Mouse (Mus musculus) right cerebral cortex, adult 2 months (tissue): ENCODE results near the gene Aip.

Source experiments
- DNase-seq, 2 experiments: peaks; one replicate each; pipeline ENCODE4 v3.0.0; 2021 to 2022; ENCODE audit warnings: low spot score in 2 of 2

Gene Aip

DNA sequence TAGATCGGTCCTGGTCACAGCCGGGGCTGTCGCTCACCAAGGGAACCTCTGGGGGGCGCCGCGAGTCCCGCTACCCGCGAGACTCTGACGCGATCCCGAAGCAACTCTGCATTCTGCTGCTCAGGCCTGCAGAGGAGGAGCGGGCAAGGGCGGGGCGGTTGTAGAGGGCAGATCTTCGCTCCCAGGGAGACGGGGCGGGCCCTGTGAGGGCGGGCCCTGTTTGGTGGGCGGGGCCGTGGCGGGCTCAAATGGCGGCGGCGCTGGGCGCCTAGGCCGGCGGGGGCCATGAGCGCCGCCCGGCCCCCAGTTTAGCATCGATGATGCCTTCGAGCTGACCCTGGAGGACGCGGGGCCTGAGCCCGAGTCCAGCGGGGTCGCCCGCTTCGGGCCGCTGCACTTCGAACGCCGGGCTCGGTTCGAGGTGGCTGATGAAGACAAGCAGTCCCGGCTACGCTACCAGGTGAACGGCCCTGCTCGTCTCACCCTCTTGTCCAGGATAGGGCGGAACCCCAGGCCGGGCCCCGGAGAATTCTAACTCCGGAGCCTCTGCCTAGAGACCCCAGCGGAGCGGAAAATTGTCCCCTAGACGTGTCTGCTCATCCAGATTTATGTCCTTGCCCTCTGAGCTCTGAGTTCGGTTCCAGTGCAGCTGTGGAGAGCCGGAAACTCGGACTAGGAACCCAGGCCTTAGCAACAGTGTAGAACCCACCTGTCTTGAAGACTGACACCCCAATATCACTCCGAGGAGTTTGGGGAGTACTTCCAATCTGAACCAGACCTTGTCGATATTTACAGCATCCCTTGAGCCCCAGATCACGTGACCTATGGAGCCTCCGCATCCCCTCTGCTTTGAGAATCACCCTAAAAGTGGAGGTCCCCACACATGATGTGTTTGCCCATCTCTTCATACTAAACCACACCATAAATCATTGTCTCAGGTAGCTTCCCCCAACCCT is at the start of gene Aip:
Gene Aip, minus strand, starts transcription at position 118 of the 956 bp plus-strand sequence.
- DNase-seq: peak; percentile 97

GRCm38 (mm10) chr19:4172925-4173324 is 47.3 kb upstream of the Aip start:
- DNase-seq: no peak

- no peak for DNase-seq
These were observed 46.0 kb upstream of the Aip start for GRCm38 (mm10) chr19:4171393-4172290.

GRCm38 (mm10) chr19:4170723-4171392 is 45.2 kb upstream of the Aip start:
- no peak for DNase-seq

GRCm38 (mm10) chr19:4169810-4170209 is 44.2 kb upstream of the Aip start:
- peak in 1 of 2 experiments; percentile 58 for DNase-seq

DNA sequence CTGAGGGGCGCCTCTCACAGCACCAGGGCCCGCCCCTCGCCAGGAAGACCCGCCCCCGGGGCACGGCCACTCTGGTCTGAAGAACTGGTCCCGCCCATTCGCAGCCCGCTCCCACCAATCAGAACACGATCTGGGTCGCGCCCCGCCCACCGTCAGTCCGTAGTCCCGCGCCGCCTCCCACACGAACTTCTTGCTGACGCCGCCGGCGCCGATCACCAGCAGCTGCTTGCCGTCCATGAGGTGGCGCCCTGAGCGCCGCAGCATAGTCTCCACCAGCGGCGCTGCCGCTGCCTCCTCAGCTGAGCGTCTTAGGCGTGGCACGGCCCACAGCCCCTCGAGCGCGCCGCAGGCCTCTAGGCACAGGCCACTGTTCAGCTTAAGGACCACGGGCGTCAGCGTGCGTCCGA is 43.7 kb upstream of the Aip start:
- peak; percentile 99 to 100 for DNase-seq

GRCm38 (mm10) chr19:4166678-4167476 is 41.2 kb upstream of the Aip start:
- no peak for DNase-seq

DNA sequence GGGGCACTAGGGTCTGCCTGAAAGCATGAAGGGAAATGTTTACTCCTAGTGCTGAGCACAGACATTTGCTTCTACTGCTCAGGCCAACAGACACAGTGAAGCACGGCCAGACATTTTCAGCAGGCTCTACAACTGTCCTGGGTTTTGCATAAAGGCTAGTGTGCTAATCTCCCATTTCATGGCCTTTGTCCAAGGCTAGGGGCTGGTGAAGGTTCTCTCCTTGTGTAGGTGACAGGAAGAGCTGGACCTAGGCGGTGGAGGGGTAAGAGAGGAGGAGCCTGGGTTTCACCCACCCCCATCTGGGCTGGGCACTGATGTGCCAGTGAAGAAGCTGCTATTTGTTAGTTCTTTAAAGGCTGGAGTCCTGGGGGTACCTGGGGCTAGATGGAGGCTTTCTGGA is 39.1 kb upstream of the Aip start:
- no peak for DNase-seq

DNA sequence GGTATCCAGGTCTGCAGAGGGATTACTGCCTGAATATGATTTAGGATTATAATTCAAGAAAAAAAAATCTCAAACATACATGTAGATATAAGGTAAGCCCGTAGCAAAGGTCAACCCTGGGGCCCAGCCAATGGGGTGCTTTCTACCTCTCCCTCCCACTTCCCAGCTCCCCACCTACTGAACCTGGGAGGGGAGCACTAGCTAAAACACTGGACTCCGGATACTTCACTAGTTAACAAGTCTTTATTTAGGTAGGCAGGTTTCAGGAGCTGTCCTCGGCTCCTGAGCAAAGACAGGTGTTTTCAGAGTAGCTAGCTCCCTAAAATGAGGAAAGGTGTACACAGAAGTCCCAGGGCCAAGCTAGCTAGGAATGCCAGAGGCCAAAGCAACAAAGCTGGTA is 38.4 kb upstream of the Aip start:
- no peak for DNase-seq

DNA sequence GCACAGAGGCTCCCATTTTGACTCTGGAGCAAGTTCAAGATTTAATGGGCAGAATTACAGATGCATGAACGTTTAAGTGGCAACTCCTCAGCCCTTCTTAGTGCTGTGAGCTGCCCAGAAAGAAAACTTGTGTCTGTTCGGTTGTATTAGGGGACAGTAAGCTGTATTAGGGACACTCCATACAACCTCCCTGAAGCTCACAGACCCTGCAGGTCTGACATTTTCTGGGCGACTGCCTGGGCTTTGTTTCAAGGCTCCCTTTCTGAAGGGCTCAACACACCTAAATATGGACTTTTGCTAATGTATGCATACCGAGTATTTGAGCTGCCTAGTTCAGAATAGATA is 37.9 kb upstream of the Aip start:
- DNase-seq: no peak

GRCm38 (mm10) chr19:4162646-4163542 is 37.2 kb upstream of the Aip start, which contains the start of gene Rps6kb2:
Rps6kb2 (minus strand) TSS chr19:4163354.
- peak; percentile 99 for DNase-seq

DNA sequence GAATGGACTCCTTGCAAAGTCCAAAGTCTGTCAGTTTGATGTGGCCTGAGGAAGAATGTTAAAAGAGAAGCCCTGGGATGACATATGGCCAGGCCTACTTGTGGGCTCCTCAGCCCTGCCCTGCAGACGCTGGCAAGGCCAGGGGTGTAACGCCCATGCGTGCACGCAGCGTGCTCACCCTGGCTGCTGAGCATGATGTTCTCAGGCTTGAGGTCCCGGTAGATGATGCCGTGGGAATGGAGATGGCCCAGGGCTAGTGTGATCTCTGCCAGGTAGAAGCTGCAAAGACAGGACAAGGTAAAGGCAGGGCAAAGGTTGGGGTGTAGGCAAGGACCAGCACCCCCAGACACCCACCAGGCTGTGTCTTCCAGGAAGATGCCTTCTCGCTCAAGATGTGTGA is 33.4 kb upstream of the Aip start:
- DNase-seq: no peak

GRCm38 (mm10) chr19:4156771-4157170 is 31.1 kb upstream of the Aip start:
- DNase-seq: no peak

DNA sequence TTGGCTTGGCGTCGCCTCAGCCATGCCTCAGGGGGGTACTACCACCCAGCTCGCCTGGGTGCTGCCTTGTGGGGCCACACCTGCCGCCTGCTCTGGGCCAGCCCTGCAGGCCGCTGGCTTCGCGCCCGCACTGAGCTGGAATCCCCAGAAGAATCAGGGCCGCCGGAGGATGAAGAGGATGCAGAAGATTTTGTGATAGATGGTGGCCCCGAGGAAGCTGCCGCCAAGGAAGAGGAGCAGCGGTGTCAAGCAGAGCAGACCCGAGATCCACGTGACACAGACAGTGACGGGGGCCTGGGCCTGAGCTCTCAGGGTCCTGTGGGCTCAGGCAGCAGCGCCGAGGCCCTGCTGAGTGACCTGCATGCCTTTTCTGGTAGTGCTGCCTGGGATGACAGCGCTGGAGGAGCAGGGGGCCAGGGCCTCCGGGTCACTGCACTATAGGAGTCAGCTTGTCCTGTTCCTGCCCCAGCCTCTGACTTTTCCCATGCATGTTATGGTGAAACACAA is 30.5 kb upstream of the Aip start:
- DNase-seq: no peak

DNA sequence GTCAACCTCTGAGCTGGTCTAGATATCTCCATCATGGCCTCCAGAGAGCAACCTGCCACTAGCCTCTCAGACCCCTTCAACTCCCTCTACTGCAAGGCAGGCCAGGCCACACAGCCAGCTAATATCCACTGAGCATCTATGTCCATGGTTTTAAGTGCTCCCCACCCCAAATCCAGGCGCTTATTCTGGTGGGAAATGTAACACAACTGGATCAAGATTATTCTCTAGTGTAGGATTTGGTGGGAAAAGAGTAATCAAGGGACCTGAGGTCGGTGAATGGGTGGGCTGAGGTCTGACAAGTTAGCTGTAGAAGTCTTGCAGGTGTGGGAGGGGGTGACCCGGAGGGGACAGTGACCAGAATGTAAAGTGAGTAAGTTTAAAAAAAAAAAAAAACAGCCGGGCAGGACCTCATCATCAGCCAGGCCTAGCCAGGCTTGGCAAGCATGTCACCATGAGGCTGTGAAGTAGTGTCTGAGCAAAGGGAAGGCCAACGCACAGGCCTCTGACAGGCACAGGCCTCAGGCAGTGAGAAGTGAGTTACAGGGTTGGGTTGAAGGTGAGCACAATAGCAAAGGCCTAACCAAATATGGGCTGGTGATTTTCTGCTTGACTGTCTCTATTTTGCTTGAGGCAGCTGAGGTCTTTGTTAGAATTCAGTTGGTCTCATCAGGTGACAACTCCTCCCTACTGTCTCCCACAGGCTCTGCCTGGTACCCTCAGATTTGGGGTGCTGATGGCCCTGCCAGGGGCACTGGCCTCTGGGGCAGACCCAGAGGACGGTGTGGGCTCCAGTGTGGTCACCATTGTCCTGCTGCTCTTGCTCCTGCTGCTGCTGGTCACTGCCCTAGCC is 29.8 kb upstream of the Aip start:
- no peak for DNase-seq

DNA sequence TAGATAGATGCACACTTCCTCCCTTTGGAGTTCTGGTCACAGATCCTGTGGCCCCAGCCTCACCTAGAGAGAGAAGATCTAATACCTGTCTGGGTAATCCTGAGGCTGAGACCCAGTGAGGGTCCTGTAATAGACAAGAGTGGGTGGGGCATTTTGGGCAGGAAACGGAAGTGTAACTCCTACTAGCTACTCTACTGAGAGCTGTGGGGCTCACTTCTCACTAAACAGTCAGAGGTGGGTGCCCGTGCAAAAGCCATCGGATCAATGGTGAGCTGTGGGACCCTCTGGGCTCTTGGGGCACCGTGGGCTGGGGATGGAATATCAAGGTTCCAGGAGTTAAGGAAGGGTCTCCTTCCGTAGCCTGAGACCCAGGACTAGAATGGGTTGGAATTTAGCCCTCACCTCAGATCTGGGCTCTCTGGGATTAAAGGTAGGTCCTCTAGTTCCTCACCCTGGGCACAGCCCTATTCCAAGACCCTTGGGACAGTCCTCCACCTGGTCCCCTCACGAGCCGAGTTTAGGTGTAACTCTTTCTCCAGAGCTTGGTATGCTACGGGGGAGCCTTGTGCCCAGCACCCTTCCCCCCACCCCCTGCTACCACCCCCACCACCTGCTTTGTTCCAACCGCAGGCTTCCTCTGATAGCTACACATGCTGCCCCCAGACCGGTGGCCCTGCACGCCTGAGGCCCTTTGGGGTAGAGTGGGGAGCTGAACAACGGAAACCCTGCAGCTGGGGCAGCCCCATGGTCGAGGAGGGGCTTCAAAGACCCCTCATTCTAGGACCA is 29.0 kb upstream of the Aip start:
- no peak for DNase-seq

- no peak for DNase-seq
These were observed 27.6 kb upstream of the Aip start, which contains the start of gene Ptprcap for GRCm38 (mm10) chr19:4153232-4153654. Ptprcap (plus strand) TSS chr19:4153604.
